Mouse (Mus musculus) brain, embryonic 14.5 days (tissue): ENCODE data around the gene Nrxn3. TPM values are rescaled to one million over a fixed set of nuclear protein-coding genes. Genes with fewer than 3 reads are reported as not detected.

Experiments used
- DNase-seq: peaks from one replicate; pipeline ENCODE4 v3.0.0-alpha.2; 2011; ENCODE audit warnings: low read depth
- CTCF ChIP-seq: fragments of 200-500 bp; IDR thresholded peaks from 2 replicates; pipeline ENCODE4 v1.5.1; 2012; ENCODE audit warnings: inconsistent platforms, mild to moderate bottlenecking, moderate library complexity, borderline replicate concordance; ENCODE audit not compliant: insufficient read depth, insufficient read length; ENCODE audit errors: extremely low read depth
- POLR2A ChIP-seq: fragments of 200-500 bp; IDR thresholded peaks from 2 replicates; pipeline ENCODE4 v1.6.1; 2012; ENCODE audit warnings: mild to moderate bottlenecking, inconsistent platforms, borderline replicate concordance; ENCODE audit not compliant: poor library complexity, insufficient read depth, insufficient read length, severe bottlenecking; ENCODE audit errors: extremely low read depth
- polyA plus RNA-seq: library from polyadenylated mRNA; depleted of rRNA; stranded (reverse); fragments of >200 nt; gene quantifications from 2 replicates; pipeline ENCODE4 v1.2.3, GENCODE M21; 2012

Gene Nrxn3
- polyA plus RNA-seq, 1 experiment, result 67.8 TPM

- peak; percentile 69 for DNase-seq
- TF ChIP-seq CTCF, result no peak
- TF ChIP-seq POLR2A, result no peak
Measured at GRCm38 (mm10) chr12:89074551-89075295, 352.0 kb downstream of the Nrxn3 start.

- no peak for DNase-seq
- TF ChIP-seq CTCF (no peak), POLR2A (no peak)
Measured at GRCm38 (mm10) chr12:89093806-89094479, 371.3 kb downstream of the Nrxn3 start.

- no peak for TF ChIP-seq CTCF
- TF ChIP-seq POLR2A, result no peak
- DNase-seq, result no peak
Measured at GRCm38 (mm10) chr12:89097561-89097960, 374.9 kb downstream of the Nrxn3 start.

- TF ChIP-seq CTCF, result peak; percentile 91
- no peak for TF ChIP-seq POLR2A
- DNase-seq, result peak; percentile 92
Measured at GRCm38 (mm10) chr12:89106029-89106733, 383.5 kb downstream of the Nrxn3 start.

- no peak for DNase-seq
- TF ChIP-seq CTCF, result no peak
- no peak for TF ChIP-seq POLR2A
Measured at GRCm38 (mm10) chr12:89106881-89107584, 384.4 kb downstream of the Nrxn3 start.

GRCm38 (mm10) chr12:89109779-89110335 lies 387.2 kb downstream of the Nrxn3 start:
- peak; percentile 71 for DNase-seq
- no peak for TF ChIP-seq POLR2A

- TF ChIP-seq POLR2A (no peak), CTCF (no peak)
- DNase-seq, result peak; percentile 32
Measured at GRCm38 (mm10) chr12:89128602-89129001, 405.9 kb downstream of the Nrxn3 start.

GRCm38 (mm10) chr12:89129139-89129907 lies 406.6 kb downstream of the Nrxn3 start:
- no peak for TF ChIP-seq POLR2A
- TF ChIP-seq CTCF, result no peak
- DNase-seq, result peak; percentile 33

- TF ChIP-seq CTCF (peak; percentile 57; the same call in 1 of the 2 replicates), POLR2A (no peak)
- DNase-seq, result peak; percentile 42
Measured at GRCm38 (mm10) chr12:89134333-89134732, 411.7 kb downstream of the Nrxn3 start.

- TF ChIP-seq CTCF (no peak), POLR2A (no peak)
- DNase-seq, result peak; percentile 78
Measured at GRCm38 (mm10) chr12:89134774-89135307, 412.2 kb downstream of the Nrxn3 start.
